Mouse (Mus musculus): ENCODE measurements around the gene Rps7. TPM values are rescaled to one million over a fixed set of nuclear protein-coding genes. Genes with fewer than 3 reads are reported as not detected.
A peak's percentile ranks its signal among the peaks of the same experiment; 100 is the strongest.

Rps7 gene
- polyA plus RNA-seq, 1 experiment from 2014 or later, result 1,086 TPM

DNA sequence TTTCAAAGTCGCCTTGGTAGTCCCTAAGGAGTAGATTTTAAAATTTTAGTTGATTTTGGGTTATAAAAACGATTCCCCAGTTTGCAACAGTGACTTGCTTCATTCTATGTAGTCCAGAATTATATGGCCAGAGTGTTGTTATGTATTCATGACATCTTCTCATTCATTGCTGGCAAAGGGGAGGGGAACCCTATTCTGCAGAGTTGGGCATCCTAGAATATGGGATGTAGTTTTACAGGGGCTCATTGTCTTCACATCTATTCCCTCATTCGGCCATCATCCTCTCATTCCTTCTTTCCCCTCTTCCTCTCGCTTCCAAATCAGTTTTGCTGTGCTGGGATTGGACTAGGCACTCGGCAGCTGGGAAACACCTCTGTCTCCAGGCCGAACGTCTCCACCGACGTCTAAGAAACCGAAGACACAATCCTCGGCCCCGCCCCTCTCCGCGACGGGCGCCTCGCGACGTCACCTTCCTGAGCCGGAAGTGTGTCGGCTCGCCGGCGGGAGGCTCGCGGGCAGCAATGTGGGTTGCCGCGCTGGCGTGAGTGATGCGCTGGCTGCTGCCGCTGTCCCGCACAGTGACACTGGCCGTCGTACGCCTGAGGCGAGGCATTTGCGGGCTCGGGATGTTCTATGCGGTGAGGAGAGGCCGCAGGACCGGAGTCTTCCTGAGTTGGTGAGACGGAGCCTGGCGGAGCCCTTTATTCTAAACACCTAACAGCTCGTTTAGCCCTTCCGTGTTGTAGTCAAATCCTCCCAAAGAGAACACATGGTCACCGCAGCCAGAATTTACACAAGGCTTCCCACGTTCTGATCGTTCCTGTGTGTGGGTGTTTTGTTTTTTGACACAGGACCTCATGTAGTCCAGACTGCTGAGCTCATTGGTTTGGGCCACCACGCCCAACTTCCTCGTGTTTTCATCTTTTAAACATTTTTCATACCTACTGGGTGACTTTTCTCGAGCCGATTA lies 13.7 kb upstream of the Rps7 start, which contains the start of gene Rnaseh1:
TSS of gene Rnaseh1 (plus strand) at position 462 of the 970 bp plus-strand sequence.
- ATAC-seq (replicated peaks; ENCODE audit: low FRiP score, low TSS enrichment, low read depth), result peak; percentile 92

DNA sequence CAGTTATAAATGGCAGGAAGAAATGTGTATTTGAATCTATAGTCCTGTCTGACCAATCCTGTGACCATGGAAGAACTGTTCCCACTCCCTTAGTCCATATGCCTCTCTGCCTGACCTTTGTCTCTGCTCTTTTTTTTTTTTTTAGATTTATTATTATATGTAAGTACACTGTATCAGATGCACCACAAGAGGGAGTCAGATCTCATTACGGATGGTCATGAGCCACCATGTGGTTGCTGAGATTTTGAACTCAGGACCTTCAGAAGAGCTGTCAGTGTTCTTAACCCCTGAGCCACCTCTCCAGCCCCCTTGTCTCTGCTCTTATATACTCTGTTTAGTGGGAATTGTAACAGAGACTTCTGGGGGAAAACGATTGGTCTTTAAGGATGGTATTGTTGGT lies 3.0 kb upstream of the Rps7 start:
- Histone ChIP-seq H3K27me3 (replicated peaks; ENCODE audit: control insufficient read depth, insufficient read depth, low read length) (no peaks in the 10 kb centered on the region), H3K4me1 (replicated peaks; ENCODE audit: control insufficient read depth, insufficient read depth, low read length) (peaks cover 5% of the 10 kb centered on the region), H3K9me3 (ENCODE audit: control insufficient read depth, low read length) (no peaks in the 10 kb centered on the region), H3K4me3 (ENCODE audit: low read depth, low read length) (no peak overlapping the region), H3K27ac (ENCODE audit: low read depth) (no peak overlapping the region), H3K36me3 (ENCODE audit: control insufficient read depth, insufficient read depth, low read length) (peaks cover 10% of the 10 kb centered on the region), H3K4me2 (ENCODE audit: low read length) (no peak overlapping the region), H3K9ac (ENCODE audit: low read length) (no peak overlapping the region)
- no peak for DNase-seq (ENCODE audit: low spot score)
- 65% methylated on average over 2 of the region's 2 CpGs for WGBS
- ATAC-seq (replicated peaks; ENCODE audit: low FRiP score, low TSS enrichment, low read depth), result no peak

More for the DNA sequence above, 13.7 kb upstream of the Rps7 start, which contains the start of gene Rnaseh1:
- peaks cover 20% of the 10 kb centered on the region for H3K36me3 ChIP-seq (ENCODE audit: control insufficient read depth, insufficient read depth, low read length)
- 2% methylated on average over 52 of the region's 52 CpGs for WGBS
- H3K4me2 ChIP-seq (ENCODE audit: low read length), result peak within 1 kb of the TSS; percentile 91
- H3K9ac ChIP-seq (ENCODE audit: low read length), result peak within 1 kb of the TSS; percentile 78
- peak within 1 kb of the TSS; percentile 89 for H3K4me3 ChIP-seq (ENCODE audit: low read depth, low read length)
- DNase-seq (ENCODE audit: low spot score), result peak; percentile 95
- H3K4me1 ChIP-seq (replicated peaks; ENCODE audit: control insufficient read depth, insufficient read depth, low read length), result no peaks in the 10 kb centered on the region
- peak within 1 kb of the TSS; percentile 55 for H3K27ac ChIP-seq (ENCODE audit: low read depth)
- H3K9me3 ChIP-seq (ENCODE audit: control insufficient read depth, low read length), result no peaks in the 10 kb centered on the region
- H3K27me3 ChIP-seq (replicated peaks; ENCODE audit: control insufficient read depth, insufficient read depth, low read length), result no peaks in the 10 kb centered on the region

DNA sequence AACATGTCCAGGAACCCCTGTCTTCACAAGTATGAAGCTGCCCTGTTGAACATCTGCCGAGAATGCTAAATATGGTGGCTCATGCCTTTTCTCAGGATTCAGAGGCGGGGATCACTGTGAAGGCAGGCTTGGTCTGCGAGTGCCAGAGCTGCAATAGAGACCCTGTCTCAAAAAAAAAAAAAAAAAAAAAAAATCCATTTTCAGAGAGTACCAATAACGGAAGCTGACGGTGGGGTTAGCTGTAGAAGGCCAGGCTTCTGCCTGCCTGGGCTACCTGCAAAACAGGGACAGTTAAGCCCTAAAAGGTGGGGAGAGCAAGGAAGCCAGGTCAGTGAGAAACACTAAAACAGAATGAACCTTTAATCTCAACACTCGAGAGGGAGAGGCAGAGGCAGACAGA lies 790 bp upstream of the Rps7 start:
- peaks cover 5% of the 10 kb centered on the region for H3K4me1 ChIP-seq (replicated peaks; ENCODE audit: control insufficient read depth, insufficient read depth, low read length)
- WGBS, result 90% methylated on average over 6 of the region's 6 CpGs
- H3K27me3 ChIP-seq (replicated peaks; ENCODE audit: control insufficient read depth, insufficient read depth, low read length), result no peaks in the 10 kb centered on the region
- no peaks in the 10 kb centered on the region for H3K9me3 ChIP-seq (ENCODE audit: control insufficient read depth, low read length)
- H3K4me3 ChIP-seq (ENCODE audit: low read depth, low read length), result peak overlapping the region; percentile 82
- H3K36me3 ChIP-seq (ENCODE audit: control insufficient read depth, insufficient read depth, low read length), result peaks cover 33% of the 10 kb centered on the region
- ATAC-seq (replicated peaks; ENCODE audit: low FRiP score, low TSS enrichment, low read depth) (no peak), DNase-seq (ENCODE audit: low spot score) (no peak)
- H3K9ac ChIP-seq (ENCODE audit: low read length), result no peak overlapping the region
- peak overlapping the region; percentile 49 for H3K4me2 ChIP-seq (ENCODE audit: low read length)
- no peak overlapping the region for H3K27ac ChIP-seq (ENCODE audit: low read depth)

DNA sequence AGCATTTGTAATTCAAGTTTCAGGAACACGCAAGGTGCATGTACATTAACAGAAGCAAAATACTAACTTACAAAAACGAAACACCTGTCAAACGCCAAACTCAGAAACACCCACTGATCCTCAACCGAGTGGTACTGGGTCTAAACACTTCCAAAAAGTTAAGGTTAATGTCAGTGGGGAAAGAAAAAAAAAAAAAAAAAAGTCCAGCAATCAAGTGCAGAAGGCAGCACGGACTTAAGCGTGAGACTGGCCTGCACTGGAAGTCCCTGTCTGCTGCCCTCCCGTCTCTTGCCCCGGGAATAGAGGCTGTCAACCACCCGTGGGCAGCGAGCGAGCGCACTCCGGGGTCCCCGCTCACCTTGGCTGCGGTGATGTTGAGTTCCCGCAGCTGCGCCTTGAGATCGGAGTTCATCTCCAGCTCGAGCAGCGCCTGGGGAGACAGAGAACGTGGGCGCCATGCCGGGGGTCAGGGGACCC lies 657 bp downstream of the Rps7 start:
- H3K36me3 ChIP-seq (ENCODE audit: control insufficient read depth, insufficient read depth, low read length), result peaks cover 47% of the 10 kb centered on the region
- ATAC-seq (replicated peaks; ENCODE audit: low FRiP score, low TSS enrichment, low read depth) (peak; percentile 38), DNase-seq (ENCODE audit: low spot score) (no peak)
- peak overlapping the region; percentile 56 for H3K4me2 ChIP-seq (ENCODE audit: low read length)
- H3K27me3 ChIP-seq (replicated peaks; ENCODE audit: control insufficient read depth, insufficient read depth, low read length), result no peaks in the 10 kb centered on the region
- WGBS, result 2% methylated on average over 23 of the region's 23 CpGs
- H3K9me3 ChIP-seq (ENCODE audit: control insufficient read depth, low read length), result no peaks in the 10 kb centered on the region
- peak overlapping the region; percentile 87 for H3K27ac ChIP-seq (ENCODE audit: low read depth)
- H3K4me1 ChIP-seq (replicated peaks; ENCODE audit: control insufficient read depth, insufficient read depth, low read length), result peaks cover 5% of the 10 kb centered on the region
- peak overlapping the region; percentile 82 for H3K4me3 ChIP-seq (ENCODE audit: low read depth, low read length)
- H3K9ac ChIP-seq (ENCODE audit: low read length), result peak overlapping the region; percentile 92

DNA sequence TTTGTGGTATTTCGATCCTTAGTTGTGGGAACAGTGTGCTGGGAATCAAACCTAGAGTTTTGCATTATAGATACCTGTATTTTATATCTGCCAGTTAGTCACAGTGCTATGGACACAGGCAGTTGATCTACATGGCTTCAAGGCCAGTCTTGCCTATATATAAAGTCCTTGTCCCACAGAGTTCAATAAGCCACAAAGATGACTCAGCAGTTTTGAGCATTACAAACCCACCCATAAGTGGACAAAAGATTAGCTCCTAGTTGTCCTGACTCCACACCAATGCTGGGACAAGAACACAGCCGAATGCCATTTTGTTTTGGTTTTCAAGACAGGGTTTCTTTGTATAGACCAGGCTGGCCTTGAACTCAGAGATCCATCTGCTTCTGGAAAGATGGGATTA lies 7.3 kb downstream of the Rps7 start:
- Histone ChIP-seq H3K9ac (ENCODE audit: low read length) (no peak overlapping the region), H3K4me1 (replicated peaks; ENCODE audit: control insufficient read depth, insufficient read depth, low read length) (no peaks in the 10 kb centered on the region), H3K4me2 (ENCODE audit: low read length) (no peak overlapping the region), H3K36me3 (ENCODE audit: control insufficient read depth, insufficient read depth, low read length) (peaks cover 55% of the 10 kb centered on the region), H3K4me3 (ENCODE audit: low read depth, low read length) (no peak overlapping the region), H3K27ac (ENCODE audit: low read depth) (no peak overlapping the region), H3K27me3 (replicated peaks; ENCODE audit: control insufficient read depth, insufficient read depth, low read length) (no peaks in the 10 kb centered on the region), H3K9me3 (ENCODE audit: control insufficient read depth, low read length) (no peaks in the 10 kb centered on the region)
- ATAC-seq (replicated peaks; ENCODE audit: low FRiP score, low TSS enrichment, low read depth), result no peak
- WGBS, result 93% methylated on average over 2 of the region's 2 CpGs
- no peak for DNase-seq (ENCODE audit: low spot score)

DNA sequence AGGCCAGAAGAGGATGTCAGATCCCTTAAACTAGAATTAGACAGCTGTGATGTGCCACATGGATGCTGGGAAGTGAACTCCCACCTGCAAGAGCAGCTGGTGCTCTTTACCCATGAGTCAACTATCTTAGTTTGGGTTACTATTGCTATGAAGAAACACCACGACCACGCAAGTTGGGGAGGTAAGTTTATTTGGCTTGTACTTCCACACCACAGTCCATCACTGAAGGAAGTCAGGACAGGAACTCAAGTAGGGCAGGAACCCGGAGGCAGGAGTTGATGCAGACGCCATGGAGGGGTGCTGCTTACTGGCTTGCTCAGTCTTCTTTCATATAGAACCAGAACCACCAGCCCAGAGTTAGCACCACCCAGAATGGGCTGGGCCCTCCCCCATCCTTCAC lies 8.7 kb downstream of the Rps7 start:
- no peak for ATAC-seq (replicated peaks; ENCODE audit: low FRiP score, low TSS enrichment, low read depth)

DNA sequence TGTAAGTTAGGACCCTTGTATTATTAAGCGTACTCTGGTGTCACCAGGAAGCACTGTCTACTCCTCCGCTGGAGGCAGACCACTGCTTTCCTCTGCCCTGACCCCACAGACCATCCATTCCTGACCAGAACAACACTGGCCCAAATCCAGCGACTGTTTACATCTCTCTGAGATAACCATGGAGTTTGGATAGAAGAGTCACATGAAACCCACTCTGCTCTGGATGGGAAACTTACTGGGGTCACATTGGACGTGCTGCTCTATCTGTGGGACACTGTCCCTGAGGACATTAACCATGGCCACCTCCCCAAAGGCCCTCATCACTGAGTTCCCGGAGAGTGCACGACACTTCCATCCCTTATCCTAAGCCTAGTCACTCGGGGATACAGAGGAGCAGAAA lies 10.3 kb downstream of the Rps7 start:
- Histone ChIP-seq H3K4me3 (ENCODE audit: low read depth, low read length) (no peak overlapping the region), H3K9ac (ENCODE audit: low read length) (no peak overlapping the region), H3K27ac (ENCODE audit: low read depth) (no peak overlapping the region), H3K4me2 (ENCODE audit: low read length) (no peak overlapping the region), H3K36me3 (ENCODE audit: control insufficient read depth, insufficient read depth, low read length) (peaks cover 25% of the 10 kb centered on the region), H3K9me3 (ENCODE audit: control insufficient read depth, low read length) (no peaks in the 10 kb centered on the region), H3K4me1 (replicated peaks; ENCODE audit: control insufficient read depth, insufficient read depth, low read length) (peaks cover 22% of the 10 kb centered on the region), H3K27me3 (replicated peaks; ENCODE audit: control insufficient read depth, insufficient read depth, low read length) (no peaks in the 10 kb centered on the region)
- DNase-seq (ENCODE audit: low spot score) (no peak), ATAC-seq (replicated peaks; ENCODE audit: low FRiP score, low TSS enrichment, low read depth) (no peak)
- WGBS, result 76% methylated on average over 7 of the region's 7 CpGs

More for the DNA sequence above, 8.7 kb downstream of the Rps7 start:
- Histone ChIP-seq H3K4me1 (replicated peaks; ENCODE audit: control insufficient read depth, insufficient read depth, low read length) (peaks cover 12% of the 10 kb centered on the region), H3K9me3 (ENCODE audit: control insufficient read depth, low read length) (no peaks in the 10 kb centered on the region), H3K4me3 (ENCODE audit: low read depth, low read length) (no peak overlapping the region), H3K4me2 (ENCODE audit: low read length) (no peak overlapping the region), H3K9ac (ENCODE audit: low read length) (no peak overlapping the region), H3K27ac (ENCODE audit: low read depth) (no peak overlapping the region), H3K27me3 (replicated peaks; ENCODE audit: control insufficient read depth, insufficient read depth, low read length) (no peaks in the 10 kb centered on the region), H3K36me3 (ENCODE audit: control insufficient read depth, insufficient read depth, low read length) (peaks cover 42% of the 10 kb centered on the region)
- WGBS, result 47% methylated on average over 4 of the region's 4 CpGs
- DNase-seq (ENCODE audit: low spot score), result no peak

DNA sequence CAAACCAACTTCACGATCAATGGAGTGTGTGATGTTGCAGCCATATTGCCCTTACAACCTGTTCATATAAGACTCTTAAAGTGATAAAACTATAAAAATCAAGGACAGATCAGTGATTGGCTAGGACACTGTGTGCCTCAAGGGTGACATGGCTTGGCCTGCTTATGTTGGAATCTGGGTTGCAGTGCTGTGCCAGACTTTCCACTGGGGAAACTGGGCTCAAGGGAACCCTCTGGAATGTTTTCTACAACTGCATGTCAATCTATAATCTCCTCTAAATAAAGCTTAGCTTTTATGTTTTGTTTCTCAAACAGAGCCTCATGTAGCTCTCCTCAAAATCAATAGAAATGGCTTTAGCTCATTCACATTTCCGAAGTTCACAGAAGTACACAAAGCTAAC lies 11.5 kb downstream of the Rps7 start:
- no peak for DNase-seq (ENCODE audit: low spot score)
- ATAC-seq (replicated peaks; ENCODE audit: low FRiP score, low TSS enrichment, low read depth), result no peak
- Histone ChIP-seq H3K27me3 (replicated peaks; ENCODE audit: control insufficient read depth, insufficient read depth, low read length) (no peaks in the 10 kb centered on the region), H3K4me3 (ENCODE audit: low read depth, low read length) (no peak overlapping the region), H3K9me3 (ENCODE audit: control insufficient read depth, low read length) (no peaks in the 10 kb centered on the region), H3K4me2 (ENCODE audit: low read length) (no peak overlapping the region), H3K36me3 (ENCODE audit: control insufficient read depth, insufficient read depth, low read length) (peaks cover 13% of the 10 kb centered on the region), H3K9ac (ENCODE audit: low read length) (no peak overlapping the region), H3K27ac (ENCODE audit: low read depth) (no peak overlapping the region), H3K4me1 (replicated peaks; ENCODE audit: control insufficient read depth, insufficient read depth, low read length) (peaks cover 22% of the 10 kb centered on the region)
- WGBS, result 76% methylated on average over 2 of the region's 2 CpGs

Measured in intestine, embryonic 14.5 days (tissue).